Mouse (Mus musculus) liver, embryonic 14 days (tissue): ENCODE data around the gene Wfdc3. TPM values are rescaled to one million over a fixed set of nuclear protein-coding genes. Genes with fewer than 3 reads are reported as not detected.

Experiments used
- polyA plus RNA-seq: library from polyadenylated mRNA; depleted of rRNA; stranded (reverse); fragments of >200 nt; gene quantifications from 2 replicates; pipeline ENCODE4 v1.2.3, GENCODE M21; 2012; rRNA removed

Wfdc3 gene
- 1.6 and 1.7 TPM in 2 replicates for polyA plus RNA-seq

DNA sequence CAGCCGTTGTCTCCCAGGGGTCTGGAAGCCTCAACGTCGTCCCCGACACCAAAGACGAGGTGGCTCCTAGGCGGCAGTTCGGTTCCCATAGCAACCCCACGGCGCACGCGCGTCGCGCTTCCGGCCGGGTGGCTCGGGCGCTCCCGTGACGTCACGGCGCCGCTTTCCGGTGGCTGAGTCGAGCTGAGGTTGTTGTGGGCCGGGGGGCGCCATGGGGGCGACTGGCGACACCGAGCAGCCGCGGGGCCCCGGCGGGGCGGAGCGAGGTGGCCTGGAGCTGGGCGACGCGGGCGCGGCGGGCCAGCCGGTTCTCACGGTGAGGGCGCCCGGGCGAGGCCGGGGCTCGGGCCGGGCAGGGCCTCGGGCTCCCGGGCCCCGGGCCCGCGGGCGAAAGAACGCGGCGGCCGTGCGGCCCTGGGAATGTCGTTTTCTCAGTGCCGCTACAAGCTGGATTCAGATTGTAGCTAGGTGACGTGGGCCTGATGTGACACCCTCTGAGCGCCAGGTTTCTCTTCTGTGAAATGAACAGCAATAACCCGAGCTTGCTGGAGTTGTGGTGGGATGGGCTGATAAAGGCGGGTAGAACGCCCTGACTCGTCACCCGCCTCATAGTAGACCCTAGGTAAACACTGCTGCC is at the start of gene Wfdc3, which contains the start of gene Dnttip1:
Gene Wfdc3 (minus strand): TSS at position 89 of the 637 bp plus-strand sequence.
Gene Dnttip1 (plus strand): TSS at position 141 of the 637 bp plus-strand sequence.

DNA sequence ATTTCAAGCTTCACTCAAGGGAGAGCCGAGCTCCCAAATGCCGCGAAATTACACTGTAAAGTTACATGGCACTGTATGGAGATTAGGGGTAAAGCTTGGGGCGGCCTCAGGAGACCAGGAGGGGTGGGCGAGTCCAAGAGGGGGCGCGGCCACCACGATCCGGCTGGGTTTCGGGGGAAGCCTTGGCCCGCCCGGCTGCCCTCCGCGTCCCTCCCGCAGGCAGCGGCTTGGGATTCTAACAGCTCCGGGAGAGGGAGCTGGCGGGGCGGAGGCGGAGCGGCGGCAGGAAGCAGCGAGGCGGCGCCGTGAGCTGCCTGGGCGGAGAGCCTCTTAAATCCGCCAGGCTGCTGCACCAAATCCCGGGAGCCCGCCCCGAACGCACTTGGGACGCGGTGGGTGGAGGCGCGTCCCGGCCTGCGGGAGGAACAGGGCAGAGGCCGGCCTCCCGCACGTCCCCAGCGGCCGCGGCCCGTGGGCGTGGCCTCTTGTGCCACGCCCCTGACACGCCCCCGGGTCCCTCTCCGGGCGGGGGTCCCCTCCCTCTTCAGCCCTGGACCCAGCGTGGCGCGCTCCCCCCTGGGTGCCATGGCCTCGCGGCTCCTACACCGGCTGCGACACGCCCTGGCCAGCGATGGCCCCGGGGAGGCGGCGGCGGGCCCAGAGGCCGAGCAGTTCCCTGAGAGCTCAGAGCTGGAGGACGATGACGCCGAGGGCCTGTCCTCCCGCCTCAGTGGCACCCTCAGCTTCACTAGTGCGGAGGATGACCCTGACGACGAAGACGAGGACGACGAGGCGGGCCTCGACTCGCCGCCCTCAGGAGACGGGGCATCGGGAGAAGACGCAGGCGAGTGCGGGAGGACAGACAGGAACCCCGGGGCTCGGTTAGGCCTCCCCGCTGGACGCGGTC is 40.0 kb upstream of the Wfdc3 start, which contains the start of gene Snx21:
Gene Snx21 (plus strand): TSS at position 343 of the 907 bp plus-strand sequence.

DNA sequence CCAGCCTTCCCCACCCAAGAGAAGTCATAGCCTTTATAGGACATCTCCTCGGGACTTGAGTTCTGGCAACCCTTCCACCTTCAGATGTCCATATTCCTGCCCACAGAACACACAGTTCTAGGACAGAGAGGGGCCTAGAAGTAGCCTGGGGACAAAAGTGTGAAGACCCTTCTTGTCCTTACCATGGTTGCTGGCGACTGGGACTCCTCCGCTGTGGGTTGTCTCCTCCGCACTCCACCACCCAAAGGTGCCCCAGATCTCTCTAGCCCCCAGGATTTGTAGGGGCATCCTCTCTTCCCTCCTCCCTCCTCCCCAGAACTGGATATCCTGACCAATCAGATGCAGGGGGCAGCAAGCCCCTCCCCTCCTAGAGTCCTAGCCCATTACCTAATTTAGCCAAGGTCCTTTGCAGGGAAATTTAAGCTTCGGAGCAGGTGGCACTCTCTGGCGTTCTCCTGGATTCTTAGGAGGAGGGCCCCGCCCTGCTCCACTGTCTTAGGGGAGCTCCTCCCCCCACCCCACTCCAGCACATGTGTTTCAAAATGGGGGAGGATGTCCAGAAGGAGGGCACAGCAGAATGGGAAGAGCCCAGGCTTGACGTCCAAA is 33.9 kb upstream of the Wfdc3 start, which contains the start of gene Tnnc2:
Gene Tnnc2 (minus strand): TSS at position 487 of the 606 bp plus-strand sequence.

DNA sequence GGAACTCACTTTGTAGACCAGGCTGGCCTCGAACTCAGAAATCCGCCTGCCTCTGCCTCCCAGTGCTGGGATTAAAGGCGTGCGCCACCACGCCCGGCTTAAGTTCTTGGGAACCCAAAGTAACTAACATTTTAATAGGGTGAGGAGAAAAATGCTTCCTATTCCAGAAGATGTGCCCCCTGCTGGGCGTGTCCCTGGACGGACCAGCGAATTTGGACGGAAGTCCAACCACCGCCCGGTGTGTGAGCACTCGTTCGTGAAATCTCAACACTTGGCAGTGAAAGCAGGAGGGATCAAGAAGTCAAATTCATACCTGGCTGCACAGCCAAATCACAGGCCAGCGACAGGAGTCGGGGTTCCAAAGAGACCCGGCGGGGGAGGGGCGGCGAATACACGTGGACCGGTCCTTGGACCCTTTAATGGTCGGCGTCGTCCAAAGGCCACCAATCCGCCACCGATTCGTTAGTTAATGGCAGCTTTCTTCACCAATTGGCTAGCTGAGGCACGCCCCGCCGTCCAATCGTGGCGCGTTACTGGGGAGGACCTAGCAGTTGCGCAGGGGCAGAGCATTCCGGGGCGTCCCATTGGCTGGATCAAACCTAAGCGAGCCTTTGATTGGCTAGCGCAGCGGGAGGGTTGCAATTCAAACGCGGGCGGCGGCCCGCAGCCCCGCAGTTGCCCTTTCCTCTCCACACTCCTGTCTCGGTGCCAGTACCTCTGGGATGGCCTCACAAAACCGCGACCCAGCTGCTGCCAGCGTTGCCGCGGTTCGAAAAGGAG is 23.7 kb upstream of the Wfdc3 start, which contains the start of gene Ube2c:
Gene Ube2c (plus strand): TSS at position 641 of the 780 bp plus-strand sequence.

DNA sequence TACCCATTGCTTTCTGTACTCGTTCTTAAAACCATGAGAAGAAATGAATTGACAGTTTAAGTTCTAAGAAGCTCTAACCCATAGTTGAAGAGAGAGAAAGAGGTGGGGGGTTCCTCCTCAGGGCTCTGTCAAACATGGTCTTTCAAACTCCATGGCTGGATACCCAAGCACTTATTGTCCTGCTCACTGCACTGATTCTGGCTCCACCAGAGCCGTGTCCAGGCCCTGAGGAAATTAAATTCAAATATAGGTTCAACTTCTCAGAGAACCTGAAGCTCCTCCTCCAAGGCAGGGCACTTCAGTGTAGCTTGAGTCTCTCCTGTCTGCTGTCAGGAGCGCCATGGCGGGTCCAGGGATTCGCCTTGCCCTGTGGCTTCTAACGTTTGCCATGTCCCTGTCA is 30.7 kb downstream of the Wfdc3 start, which contains the start of gene Spint5:
Gene Spint5 (plus strand): TSS at position 301 of the 400 bp plus-strand sequence.

DNA sequence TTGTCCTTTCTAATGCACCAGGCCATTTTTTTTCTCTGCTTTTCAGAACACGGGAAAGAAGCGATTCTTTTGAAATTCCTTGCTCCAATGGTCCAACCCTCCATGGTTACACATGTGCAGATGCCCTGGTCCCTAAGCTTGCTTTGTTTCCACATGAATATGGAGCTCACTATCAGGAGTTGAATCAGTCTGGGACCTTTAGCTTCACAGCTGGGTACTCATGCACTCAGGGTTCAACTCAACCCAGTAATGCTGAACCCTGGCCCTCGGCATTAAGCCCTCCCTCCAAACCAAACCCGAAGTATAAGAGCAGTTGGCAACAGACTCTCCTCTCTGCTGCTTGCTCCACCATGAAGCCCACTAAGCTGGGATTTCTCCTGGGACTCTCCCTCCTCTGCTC is 47.5 kb downstream of the Wfdc3 start, which contains the start of gene Spint4:
Gene Spint4 (plus strand): TSS at position 301 of the 400 bp plus-strand sequence.

DNA sequence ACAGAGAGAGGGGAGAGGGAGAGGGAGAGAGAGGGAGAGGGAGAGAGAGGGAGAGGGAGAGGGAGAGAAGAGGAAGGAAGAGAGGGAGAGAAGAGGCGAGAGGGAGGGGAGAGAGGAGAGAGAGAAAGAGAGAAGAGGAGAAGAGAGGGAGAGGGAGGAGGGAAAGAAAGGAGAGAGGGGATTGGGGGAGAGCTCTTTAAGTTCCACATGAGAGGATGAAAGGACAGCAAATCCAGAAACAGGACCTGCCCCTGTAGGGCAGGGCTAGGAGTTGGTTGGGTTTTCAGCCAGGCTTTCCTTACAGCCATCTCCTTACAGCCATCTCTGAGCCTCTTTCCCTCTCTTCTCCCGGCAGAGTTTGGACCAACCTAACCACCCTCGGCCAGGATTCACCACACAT is 60.9 kb downstream of the Wfdc3 start, which contains the start of gene Wfdc13:
Gene Wfdc13 (plus strand): TSS at position 301 of the 400 bp plus-strand sequence.

Other genes with a start within 250 kb of the Wfdc3 start
- gene Pigt, start 248.4 kb downstream of the Wfdc3 start, polyA plus RNA-seq, result 16.7 and 21.2 TPM in 2 replicates
- gene Wfdc2, start 183.5 kb downstream of the Wfdc3 start, polyA plus RNA-seq, result 0.70 and 1.2 TPM in 2 replicates
- not detected in 2 replicates for gene Spint3, start 172.5 kb downstream of the Wfdc3 start, polyA plus RNA-seq
- gene Wfdc6a, start 160.5 kb downstream of the Wfdc3 start, polyA plus RNA-seq, result 0.07 TPM in 1 of 2 replicates, not detected in the other
- gene Eppin, start 152.3 kb downstream of the Wfdc3 start, polyA plus RNA-seq, result not detected in 2 replicates
- not detected in 2 replicates for gene Wfdc6b, start 132.4 kb downstream of the Wfdc3 start, polyA plus RNA-seq
- gene Wfdc8, start 132.3 kb downstream of the Wfdc3 start, polyA plus RNA-seq, result not detected in 2 replicates
- gene Wfdc16, start 107.1 kb downstream of the Wfdc3 start, polyA plus RNA-seq, result not detected in 2 replicates
- gene Wfdc10, start 89.9 kb downstream of the Wfdc3 start, polyA plus RNA-seq, result not detected in 2 replicates
- not detected in 2 replicates for gene Wfdc9, start 89.3 kb downstream of the Wfdc3 start, polyA plus RNA-seq
- not detected in 2 replicates for gene Wfdc11, start 71.8 kb downstream of the Wfdc3 start, polyA plus RNA-seq
- not detected in 2 replicates for gene Wfdc13, start 60.8 kb downstream of the Wfdc3 start, polyA plus RNA-seq
- not detected in 2 replicates for gene Spint4, start 47.4 kb downstream of the Wfdc3 start, polyA plus RNA-seq
- not detected in 2 replicates for gene Spint5, start 30.6 kb downstream of the Wfdc3 start, polyA plus RNA-seq
- 26.6 and 27.2 TPM in 2 replicates for gene Dnttip1, start 52 bp upstream of the Wfdc3 start, polyA plus RNA-seq
- 386 and 491 TPM in 2 replicates for gene Ube2c, start 24.0 kb upstream of the Wfdc3 start, polyA plus RNA-seq
- gene Tnnc2, start 34.0 kb upstream of the Wfdc3 start, polyA plus RNA-seq, result 0.45 and 15.8 TPM in 2 replicates
- 2.3 and 2.4 TPM in 2 replicates for gene Snx21, start 39.9 kb upstream of the Wfdc3 start, polyA plus RNA-seq
- 19.0 and 20.4 TPM in 2 replicates for gene Acot8, start 59.0 kb upstream of the Wfdc3 start, polyA plus RNA-seq
- 2.2 and 2.4 TPM in 2 replicates for gene Zswim3, start 59.2 kb upstream of the Wfdc3 start, polyA plus RNA-seq
- gene Zswim1, start 76.8 kb upstream of the Wfdc3 start, polyA plus RNA-seq, result 1.8 and 2.2 TPM in 2 replicates
- 0.05 TPM in 1 of 2 replicates, not detected in the other for gene Spata25, start 82.6 kb upstream of the Wfdc3 start, polyA plus RNA-seq
- 58.4 and 71.2 TPM in 2 replicates for gene Ctsa, start 86.9 kb upstream of the Wfdc3 start, polyA plus RNA-seq
- 0.88 and 0.89 TPM in 2 replicates for gene Neurl2, start 87.5 kb upstream of the Wfdc3 start, polyA plus RNA-seq
- gene Pltp, start 111.8 kb upstream of the Wfdc3 start, polyA plus RNA-seq, result 6.8 and 8.1 TPM in 2 replicates
- 17.5 and 19.0 TPM in 2 replicates for gene Pcif1, start 133.4 kb upstream of the Wfdc3 start, polyA plus RNA-seq
- gene Zfp335, start 165.8 kb upstream of the Wfdc3 start, polyA plus RNA-seq, result 7.7 and 8.5 TPM in 2 replicates
- gene Mmp9, start 194.8 kb upstream of the Wfdc3 start, polyA plus RNA-seq, result 0.85 and 0.92 TPM in 2 replicates
- gene Slc12a5, start 214.9 kb upstream of the Wfdc3 start, polyA plus RNA-seq, result 0.36 and 0.44 TPM in 2 replicates